Mouse (Mus musculus) brain, embryonic 14.5 days (tissue): Measurements from ENCODE around the gene Ermard.

Experiments used
- CTCF ChIP-seq: fragments of 200-500 bp; IDR thresholded peaks from 2 replicates; pipeline ENCODE4 v1.5.1; 2012; ENCODE audit warnings: inconsistent platforms, mild to moderate bottlenecking, moderate library complexity, borderline replicate concordance; ENCODE audit not compliant: insufficient read depth, insufficient read length; ENCODE audit errors: extremely low read depth
- POLR2A ChIP-seq: fragments of 200-500 bp; IDR thresholded peaks from 2 replicates; pipeline ENCODE4 v1.6.1; 2012; ENCODE audit warnings: mild to moderate bottlenecking, inconsistent platforms, borderline replicate concordance; ENCODE audit not compliant: poor library complexity, insufficient read depth, insufficient read length, severe bottlenecking; ENCODE audit errors: extremely low read depth

DNA sequence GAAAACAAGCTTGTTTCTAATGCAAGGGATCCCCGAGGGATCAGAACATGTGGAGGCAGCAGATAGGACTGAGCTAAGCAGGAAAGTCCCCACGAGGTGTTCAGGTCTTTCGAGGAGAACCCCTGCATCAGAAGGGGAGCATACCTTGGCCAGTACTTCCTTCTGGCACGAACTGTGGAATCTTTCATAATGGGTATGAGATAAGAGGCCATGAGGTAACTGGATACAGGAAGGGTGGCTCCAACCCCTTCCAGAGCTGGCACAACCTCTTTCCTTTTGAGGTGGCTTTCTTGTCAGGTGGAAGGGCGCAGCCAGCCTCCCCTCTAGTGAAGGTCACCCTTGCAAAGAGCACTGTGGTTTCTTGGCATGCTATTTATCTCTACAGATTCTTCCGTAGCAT, 55.8 kb downstream of the Ermard start:
- TF ChIP-seq POLR2A (no peak), CTCF (no peak)
